Mouse (Mus musculus) gastrocnemius, postnatal 36 days (tissue): ENCODE data around the gene Klk1b5. TPM values are rescaled to one million over a fixed set of nuclear protein-coding genes. Genes with fewer than 3 reads are reported as not detected.
"Not testable (repeated sequence)": the region's sequence is repeated elsewhere in the genome, so short reads cannot be mapped to it uniquely, and the experiment has no call there.

Experiments used
- DNase-seq, 2 experiments: peaks; one replicate each; pipeline ENCODE4 v3.0.0; 2022
- intact Hi-C: fragments of 180-260 bp; cut with DNase I; formaldehyde crosslinking; loops from one replicate; pipeline ENCODE4 v1.15.1; 2025
- long read RNA-seq, 2 experiments: library from polyadenylated mRNA; stranded (forward); transcript quantifications; one replicate each; pipeline ENCODE4 v2.0.0; 2021
- total RNA-seq, 2 experiments: library from RNA; stranded (reverse); gene quantifications; 2 replicates each; pipeline ENCODE4 v1.2.3; 2021

The Klk1b5 gene
- total RNA-seq, result not detected
- long read RNA-seq, experiment 1, result 0 reads
- long read RNA-seq, experiment 2, result 0 reads

DNA sequence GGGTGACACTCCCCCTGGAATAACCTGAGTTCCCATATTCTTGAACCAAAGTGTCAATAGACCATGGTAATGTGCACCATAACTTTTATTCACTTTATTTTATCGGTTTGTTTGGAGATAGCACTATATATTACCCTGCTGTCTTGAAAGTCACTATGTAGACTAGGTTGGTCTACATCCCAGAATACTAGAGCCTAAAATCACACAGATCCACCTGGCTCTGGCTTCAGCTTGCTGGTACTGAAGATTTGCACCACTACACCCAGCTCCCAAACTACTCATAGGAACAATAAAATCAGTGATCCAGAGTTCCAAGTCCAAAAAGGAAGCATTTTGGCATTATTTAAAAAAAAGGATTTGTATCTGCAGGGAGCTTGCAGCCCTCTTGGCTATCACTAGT is at the start of gene Klk1b5:
TSS of gene Klk1b5 (plus strand) at position 301 of the 400 bp plus-strand sequence.
- intact Hi-C loops, result no loop called here

GRCm38 (mm10) chr7:44179299-44180045 is 36.3 kb upstream of the Klk1b5 start:
- DNase-seq, result no peak
- intact Hi-C loops, result no loop called here

More for the DNA sequence above, at the start of gene Klk1b5:
- no peak for DNase-seq

DNA sequence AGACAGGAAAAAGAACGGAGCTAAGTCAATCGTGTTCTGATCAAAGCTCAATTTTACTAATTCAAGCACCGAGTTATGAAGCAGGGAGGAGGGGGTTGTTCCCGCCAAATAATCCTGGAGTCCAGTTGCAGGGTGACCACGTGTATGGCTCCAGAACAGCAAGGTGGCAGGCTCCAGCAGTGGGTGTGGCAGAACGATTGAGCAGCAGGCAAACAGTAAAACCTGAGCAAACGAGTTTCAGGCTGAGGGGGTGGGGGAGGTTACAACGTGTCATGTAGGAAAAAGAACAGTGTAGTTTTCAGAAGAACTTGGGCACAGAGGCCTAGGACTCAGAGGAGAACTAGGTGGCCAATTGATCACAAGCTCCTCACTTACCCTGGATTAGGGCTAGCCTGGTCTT is 29.2 kb upstream of the Klk1b5 start:
- intact Hi-C loops, DNase-seq: not testable (repeated sequence)

GRCm38 (mm10) chr7:44187936-44188335 is 27.8 kb upstream of the Klk1b5 start, which contains the start of gene Klk1b24:
Gene Klk1b24, plus strand, starts transcription at chr7:44188236.
- intact Hi-C loops, DNase-seq: not testable (repeated sequence)

DNA sequence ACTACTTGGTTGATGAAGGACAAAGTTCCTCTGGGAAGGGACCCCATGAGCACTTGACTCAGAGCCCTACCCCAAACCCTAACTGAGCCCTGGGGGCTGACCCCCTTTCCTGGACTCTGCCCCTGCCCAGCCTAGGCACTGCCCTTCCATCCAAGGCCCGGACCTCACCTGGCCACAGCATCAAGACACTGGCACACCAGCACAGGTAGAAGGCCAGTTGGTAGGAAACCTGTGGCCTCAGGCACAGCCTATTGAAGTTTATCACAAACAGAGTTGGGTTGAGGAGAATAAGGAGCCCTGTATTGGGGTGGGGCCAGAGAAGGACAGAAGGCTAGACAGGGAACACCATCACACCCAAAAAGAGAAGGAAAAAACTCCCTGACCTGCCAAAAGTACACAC is 22.3 kb upstream of the Klk1b5 start:
- intact Hi-C loops, DNase-seq: not testable (repeated sequence)

DNA sequence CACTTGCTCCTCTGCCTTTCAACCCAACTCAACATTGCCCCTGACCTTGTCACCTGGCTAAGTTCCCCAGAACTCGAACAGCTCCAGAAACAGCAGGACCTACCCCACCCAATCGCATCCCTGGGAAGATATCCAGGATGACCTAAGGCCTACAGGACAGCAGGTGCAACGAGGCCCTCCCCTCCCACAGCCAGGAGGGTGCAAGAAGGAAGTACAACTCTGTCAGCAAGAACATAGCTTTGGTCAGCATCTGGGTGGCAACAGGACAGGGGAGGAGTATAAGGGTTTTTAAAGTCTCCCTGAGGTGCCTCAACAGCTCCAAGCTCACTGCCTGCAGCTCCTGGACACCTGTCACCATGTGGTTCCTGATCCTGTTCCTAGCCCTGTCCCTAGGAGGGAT is 17.9 kb upstream of the Klk1b5 start, which contains the start of gene Klk1b3:
TSS of gene Klk1b3 (plus strand) at position 301 of the 400 bp plus-strand sequence.
- DNase-seq, result no peak
- intact Hi-C loops, result no loop called here

GRCm38 (mm10) chr7:44207135-44207534 is 8.6 kb upstream of the Klk1b5 start, which contains the start of gene Klk1b4:
Gene Klk1b4, plus strand, starts transcription at chr7:44207435.
- DNase-seq, intact Hi-C loops: not testable (repeated sequence)

- no peak for DNase-seq
- intact Hi-C loops, result no loop called here
Observed at GRCm38 (mm10) chr7:44208307-44208706, 7.4 kb upstream of the Klk1b5 start.

GRCm38 (mm10) chr7:44221601-44222000 is 5.9 kb downstream of the Klk1b5 start:
- intact Hi-C loops, DNase-seq: not testable (repeated sequence)

GRCm38 (mm10) chr7:44222335-44222734 is 6.6 kb downstream of the Klk1b5 start:
- intact Hi-C loops, DNase-seq: not testable (repeated sequence)

- intact Hi-C loops, result no loop called here
- DNase-seq, result no peak
Observed at GRCm38 (mm10) chr7:44225076-44225475, 9.3 kb downstream of the Klk1b5 start, which contains the start of gene Klk1. Gene Klk1, plus strand, starts transcription at chr7:44225360.

DNA sequence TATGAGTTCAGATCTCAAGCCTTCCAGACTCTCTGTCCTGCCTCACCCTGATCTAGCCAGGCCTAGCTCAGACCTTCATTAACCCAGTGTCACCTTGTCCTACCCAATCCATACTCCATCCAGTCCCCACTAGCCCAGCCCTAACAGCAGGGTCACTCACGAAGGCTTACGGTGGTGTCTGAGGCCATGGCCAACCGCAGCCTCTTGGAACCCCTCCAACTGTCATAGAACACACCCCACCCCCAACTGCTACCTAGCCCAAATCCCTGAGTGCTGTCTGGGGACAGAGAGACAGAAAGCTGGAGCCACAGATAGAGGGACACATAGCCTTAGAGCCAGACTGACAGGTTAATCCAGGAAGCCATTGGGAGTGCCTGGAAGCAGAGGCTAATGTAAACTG is 20.2 kb downstream of the Klk1b5 start, which contains the start of gene Gm36864:
TSS of gene Gm36864 (plus strand) at position 269 of the 400 bp plus-strand sequence.
- no peak for DNase-seq
- intact Hi-C loops, result no loop called here

GRCm38 (mm10) chr7:44239913-44240312 is 24.2 kb downstream of the Klk1b5 start:
- DNase-seq, result no peak
- intact Hi-C loops, result no loop called here

GRCm38 (mm10) chr7:44240712-44241111 is 25.0 kb downstream of the Klk1b5 start:
- DNase-seq, result no peak
- intact Hi-C loops, result no loop called here

- no peak for DNase-seq
- intact Hi-C loops, result no loop called here
Observed at GRCm38 (mm10) chr7:44241163-44241562, 25.4 kb downstream of the Klk1b5 start.

GRCm38 (mm10) chr7:44244080-44244479 is 28.3 kb downstream of the Klk1b5 start:
- intact Hi-C loops, result no loop called here
- DNase-seq, result no peak

DNA sequence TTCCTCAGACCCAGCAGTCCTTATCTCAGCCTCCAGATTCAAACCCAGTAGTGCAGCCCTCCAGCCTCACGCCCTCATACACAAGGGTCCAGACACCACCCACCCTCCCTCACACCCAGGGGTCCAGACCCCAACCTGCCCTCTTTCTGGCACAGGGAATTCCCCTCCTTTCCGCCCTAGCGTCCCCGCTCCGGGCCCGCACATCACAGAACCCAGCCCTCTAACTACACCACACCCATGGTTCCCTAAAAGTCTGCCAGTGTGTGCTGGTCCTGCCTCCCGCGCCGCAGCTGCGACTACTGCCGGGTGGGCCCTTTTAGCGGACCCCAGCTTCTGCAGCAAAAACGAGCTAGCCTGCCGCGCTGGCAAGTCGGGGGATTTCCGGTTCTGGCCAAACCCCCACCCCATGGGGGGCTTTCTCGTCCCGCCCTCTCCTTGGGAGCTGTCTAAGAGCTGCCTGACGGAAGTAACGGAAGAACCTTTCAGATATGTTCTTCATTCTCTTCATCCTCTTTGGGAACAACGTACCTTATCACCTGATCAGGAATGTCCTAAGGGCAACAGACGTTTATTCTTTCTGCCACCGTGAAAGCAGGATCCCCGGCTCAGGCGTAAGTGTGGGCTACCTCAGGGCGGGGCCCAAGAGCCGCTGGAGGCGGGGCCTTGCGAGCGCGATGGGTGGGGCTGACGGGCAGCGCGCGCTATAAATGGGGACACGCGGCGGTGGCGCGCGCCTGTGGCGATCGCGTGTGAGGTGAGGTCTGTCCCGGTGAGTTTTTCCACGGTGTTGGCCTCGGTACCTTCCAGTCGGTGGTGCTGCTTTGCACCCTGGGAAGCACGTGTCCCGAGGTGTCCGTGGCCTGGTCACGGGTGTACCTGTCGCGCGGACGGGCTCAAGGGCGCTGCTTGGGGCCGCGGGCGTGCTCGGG is 30.6 kb downstream of the Klk1b5 start, which contains the start of the genes 1700028J19Rik and 2410002F23Rik:
TSS of gene 1700028J19Rik (minus strand) at position 641 of the 929 bp plus-strand sequence.
TSS of gene 2410002F23Rik (plus strand) at position 668 of the 929 bp plus-strand sequence.
- DNase-seq, result peak; percentile 86 to 90
- intact Hi-C loops, result no loop called here

DNA sequence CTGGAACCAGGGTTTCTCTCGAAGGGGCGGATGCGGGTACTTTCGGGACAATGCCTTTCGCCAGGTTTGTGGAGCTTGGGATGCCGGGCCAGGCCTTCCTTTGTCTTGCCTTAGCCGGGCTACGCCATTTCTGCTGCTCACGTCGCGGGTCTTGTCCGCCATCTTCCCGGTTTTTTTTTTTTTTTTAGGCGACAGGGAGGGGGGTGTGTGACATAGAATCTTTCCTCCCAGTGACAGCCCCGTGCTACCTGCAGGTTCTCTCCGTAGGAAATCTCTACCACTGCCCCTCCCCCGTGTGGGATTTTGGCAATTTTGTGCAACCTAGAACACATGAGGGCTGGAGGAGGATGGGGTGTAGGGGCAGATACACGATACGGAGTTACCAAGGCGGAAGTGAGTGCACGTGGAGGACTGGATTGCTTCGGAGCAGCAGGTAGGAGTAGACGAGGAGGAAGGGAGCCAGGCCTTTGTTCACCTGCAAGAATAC is 31.3 kb downstream of the Klk1b5 start:
- no peak for DNase-seq
- intact Hi-C loops, result no loop called here

- intact Hi-C loops, result no loop called here
- DNase-seq, result no peak
Observed at GRCm38 (mm10) chr7:44247971-44248370, 32.2 kb downstream of the Klk1b5 start.

GRCm38 (mm10) chr7:44249248-44249647 is 33.5 kb downstream of the Klk1b5 start:
- intact Hi-C loops, result no loop called here
- DNase-seq, result no peak
